In the genomic region with DNA sequence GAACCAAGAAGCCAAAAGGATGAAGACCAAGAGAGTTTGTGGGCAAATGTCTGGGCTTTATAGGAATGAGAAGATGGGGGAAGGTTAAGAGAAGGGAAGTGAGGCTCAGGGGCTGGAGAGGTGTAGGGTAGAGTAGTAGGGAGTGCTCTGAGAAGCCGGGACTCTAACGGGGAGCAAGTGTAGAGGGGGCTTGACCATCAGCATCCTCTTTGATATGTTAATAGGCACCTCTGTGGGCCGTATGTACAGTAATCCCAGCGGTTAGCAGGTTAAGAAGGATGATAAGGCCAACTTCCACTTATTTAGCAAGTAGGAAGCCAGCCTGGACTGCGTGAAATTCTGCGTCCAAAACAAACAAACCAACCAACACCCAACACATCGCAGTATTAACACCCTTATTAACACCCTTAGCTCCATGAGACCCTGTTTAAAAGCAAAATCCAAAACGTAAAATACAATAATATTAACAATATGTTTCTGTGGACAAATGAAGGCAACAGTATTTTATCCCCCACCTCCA, we compare ENCODE assay signal across 8 mouse cellular contexts. TPM values are rescaled to one million over a fixed set of nuclear protein-coding genes. Genes with fewer than 3 reads are reported as not detected.
DNase-seq lines count a peak whose midpoint lies in the region; ATAC-seq lines count a peak whose summit lies in the region.

No protein-coding gene starts in this region.

- H3K9me3 ChIP-seq in lung, embryonic 16.5 days (ENCODE audit: control insufficient read depth, low read length), result no peaks in the 10 kb centered on the region
- no peaks in the 10 kb centered on the region for H3K9me3 ChIP-seq in forebrain, embryonic 11.5 days (ENCODE audit: control insufficient read depth, low read length)
- no peaks in the 10 kb centered on the region for H3K9me3 ChIP-seq in liver, embryonic 11.5 days (ENCODE audit: control insufficient read depth, low read length)
- H3K9me3 ChIP-seq in stomach, embryonic 16.5 days (replicated peaks; ENCODE audit: control insufficient read depth, low read length), result no peaks in the 10 kb centered on the region

- peak overlapping the region; percentile 88 for H3K9ac ChIP-seq in lung, embryonic 16.5 days (ENCODE audit: low read length)
- peak overlapping the region; percentile 68 for H3K9ac ChIP-seq in forebrain, embryonic 11.5 days (ENCODE audit: low read length)
- H3K9ac ChIP-seq in liver, embryonic 11.5 days (ENCODE audit: low read depth, low read length), result peak overlapping the region; percentile 91
- peak overlapping the region; percentile 79 for H3K9ac ChIP-seq in stomach, embryonic 16.5 days (ENCODE audit: low read length)

- intact Hi-C loops in left cerebral cortex, postnatal 25 days (cut with DNase I), result no loop called here

- H3K27ac ChIP-seq in lung, embryonic 16.5 days (ENCODE audit: low read length), result peak overlapping the region; percentile 90
- peak overlapping the region; percentile 67 for H3K27ac ChIP-seq in forebrain, embryonic 11.5 days (ENCODE audit: low read depth, low read length)
- peak overlapping the region; percentile 74 for H3K27ac ChIP-seq in liver, embryonic 11.5 days (ENCODE audit: low read depth, low read length)
- peak overlapping the region; percentile 70 for H3K27ac ChIP-seq in stomach, embryonic 16.5 days (ENCODE audit: low read length)

- H3K4me3 ChIP-seq in lung, embryonic 16.5 days (ENCODE audit: low read length), result peak overlapping the region; percentile 62
- H3K4me3 ChIP-seq in forebrain, embryonic 11.5 days (ENCODE audit: low read depth, low read length), result peak overlapping the region; percentile 25
- peak overlapping the region; percentile 55 for H3K4me3 ChIP-seq in liver, embryonic 11.5 days (ENCODE audit: low read depth, low read length)
- peak overlapping the region; percentile 53 for H3K4me3 ChIP-seq in stomach, embryonic 16.5 days (replicated peaks; ENCODE audit: low read length)

- no peaks in the 10 kb centered on the region for H3K36me3 ChIP-seq in lung, embryonic 16.5 days (ENCODE audit: control insufficient read depth, insufficient read depth, low read length)
- no peaks in the 10 kb centered on the region for H3K36me3 ChIP-seq in forebrain, embryonic 11.5 days (ENCODE audit: control insufficient read depth, insufficient read depth, low read length)
- no peaks in the 10 kb centered on the region for H3K36me3 ChIP-seq in liver, embryonic 11.5 days (ENCODE audit: control insufficient read depth, insufficient read depth, low read length)
- no peaks in the 10 kb centered on the region for H3K36me3 ChIP-seq in stomach, embryonic 16.5 days (ENCODE audit: control insufficient read depth, insufficient read depth, low read length)

- no peak for ATAC-seq in lung, embryonic 16.5 days (ENCODE audit: low read depth)
- no peak for ATAC-seq in forebrain, embryonic 11.5 days (replicated peaks; ENCODE audit: low FRiP score)
- ATAC-seq in liver, embryonic 11.5 days (replicated peaks; ENCODE audit: low FRiP score), result no peak; the same call in 1 of the 2 replicates
- no peak for ATAC-seq in stomach, embryonic 16.5 days (ENCODE audit: insufficient read depth, low FRiP score)

- H3K4me2 ChIP-seq in lung, embryonic 16.5 days (ENCODE audit: low read depth, low read length), result peak overlapping the region; percentile 75
- peak overlapping the region; percentile 59 for H3K4me2 ChIP-seq in forebrain, embryonic 11.5 days (ENCODE audit: low read depth, low read length, severe bottlenecking)
- peak overlapping the region; percentile 91 for H3K4me2 ChIP-seq in liver, embryonic 11.5 days
- peak overlapping the region; percentile 68 for H3K4me2 ChIP-seq in stomach, embryonic 16.5 days (ENCODE audit: low read depth, low read length)

- WGBS in lung, embryonic 16.5 days, result 19% methylated on average over 8 of the region's 8 CpGs
- 7% methylated on average over 8 of the region's 8 CpGs for WGBS in forebrain, embryonic 11.5 days
- WGBS in liver, embryonic 11.5 days, result 17% methylated on average over 8 of the region's 8 CpGs
- WGBS in stomach, embryonic 16.5 days, result 22% methylated on average over 8 of the region's 8 CpGs

- H3K4me1 ChIP-seq in lung, embryonic 16.5 days (replicated peaks; ENCODE audit: control insufficient read depth, insufficient read depth, low read length), result peaks cover 20% of the 10 kb centered on the region
- peaks cover 6% of the 10 kb centered on the region; the same call in 1 of the 2 replicates for H3K4me1 ChIP-seq in forebrain, embryonic 11.5 days (replicated peaks; ENCODE audit: control insufficient read depth, insufficient read depth, low read length)
- H3K4me1 ChIP-seq in liver, embryonic 11.5 days (replicated peaks; ENCODE audit: control insufficient read depth, insufficient read depth, low read length), result peaks cover 13% of the 10 kb centered on the region
- H3K4me1 ChIP-seq in stomach, embryonic 16.5 days (ENCODE audit: control insufficient read depth, insufficient read depth, low read length), result peaks cover 7% of the 10 kb centered on the region

- H3K27me3 ChIP-seq in lung, embryonic 16.5 days (ENCODE audit: control insufficient read depth, insufficient read depth, low read depth, low read length), result no peaks in the 10 kb centered on the region
- no peaks in the 10 kb centered on the region for H3K27me3 ChIP-seq in forebrain, embryonic 11.5 days (ENCODE audit: control insufficient read depth, insufficient read depth, low read length)
- no peaks in the 10 kb centered on the region for H3K27me3 ChIP-seq in liver, embryonic 11.5 days (replicated peaks; ENCODE audit: control insufficient read depth, insufficient read depth, low read length)
- H3K27me3 ChIP-seq in stomach, embryonic 16.5 days (ENCODE audit: control insufficient read depth, insufficient read depth, low read length), result no peaks in the 10 kb centered on the region

- no peak for DNase-seq in lung, postnatal 14 days
- no peak for DNase-seq in forebrain, embryonic 11.5 days (ENCODE audit: low spot score)
- DNase-seq in liver, embryonic 11.5 days (ENCODE audit: low spot score), result no peak
- no peak for DNase-seq in left cerebral cortex, postnatal 25 days (ENCODE audit: low spot score in 2 of 2)
- no peak for DNase-seq in cerebellum, adult 9-11 months
- no peak for DNase-seq in thymus, postnatal 25 days

RNA-seq across cellular contexts. Expression of a gene that starts 0.5 kb away (rescaled TPM):
- 411 and 414 TPM in 2 replicates for polyA plus RNA-seq in lung, embryonic 16.5 days (2015; fragmentation: Nextera tagmentation; extraction: Ambion mirVana)
- polyA plus RNA-seq in forebrain, embryonic 11.5 days (2014; fragmentation: Nextera tagmentation; extraction: Ambion mirVana), result 541 and 559 TPM in 2 replicates
- polyA plus RNA-seq in liver, embryonic 11.5 days (2014; fragmentation: Nextera tagmentation; extraction: Ambion mirVana), result 355 and 398 TPM in 2 replicates
- polyA plus RNA-seq in stomach, embryonic 16.5 days (2015; fragmentation: Nextera tagmentation; extraction: Ambion mirVana), result 334 and 350 TPM in 2 replicates
- 100 to 1,000 TPM; 495 to 577 TPM for total RNA-seq in left cerebral cortex, postnatal 25 days (2021)

RNA-seq across cellular contexts. Expression of a gene that starts 3.9 kb away (rescaled TPM):
- 29.0 and 31.4 TPM in 2 replicates for polyA plus RNA-seq in lung, embryonic 16.5 days (2015; fragmentation: Nextera tagmentation; extraction: Ambion mirVana)
- polyA plus RNA-seq in forebrain, embryonic 11.5 days (2014; fragmentation: Nextera tagmentation; extraction: Ambion mirVana), result 22.0 and 28.7 TPM in 2 replicates
- 9.4 and 10.6 TPM in 2 replicates for polyA plus RNA-seq in liver, embryonic 11.5 days (2014; fragmentation: Nextera tagmentation; extraction: Ambion mirVana)
- polyA plus RNA-seq in stomach, embryonic 16.5 days (2015; fragmentation: Nextera tagmentation; extraction: Ambion mirVana), result 19.4 and 19.8 TPM in 2 replicates
- 10 to 100 TPM; 14.5 to 15.4 TPM for total RNA-seq in left cerebral cortex, postnatal 25 days (2021)

RNA-seq across cellular contexts. Expression of a gene that starts 18.4 kb away (rescaled TPM):
- polyA plus RNA-seq in lung, embryonic 16.5 days (2015; fragmentation: Nextera tagmentation; extraction: Ambion mirVana), result 61.3 and 65.2 TPM in 2 replicates
- polyA plus RNA-seq in forebrain, embryonic 11.5 days (2014; fragmentation: Nextera tagmentation; extraction: Ambion mirVana), result 167 and 174 TPM in 2 replicates
- polyA plus RNA-seq in liver, embryonic 11.5 days (2014; fragmentation: Nextera tagmentation; extraction: Ambion mirVana), result 39.1 and 42.3 TPM in 2 replicates
- 43.3 and 47.0 TPM in 2 replicates for polyA plus RNA-seq in stomach, embryonic 16.5 days (2015; fragmentation: Nextera tagmentation; extraction: Ambion mirVana)
- 100 to 1,000 TPM; 304 to 305 TPM for total RNA-seq in left cerebral cortex, postnatal 25 days (2021)

RNA-seq across cellular contexts. Expression of a gene that starts 39.1 kb away (rescaled TPM):
- 980 and 1,001 TPM in 2 replicates for polyA plus RNA-seq in lung, embryonic 16.5 days (2015; fragmentation: Nextera tagmentation; extraction: Ambion mirVana)
- polyA plus RNA-seq in forebrain, embryonic 11.5 days (2014; fragmentation: Nextera tagmentation; extraction: Ambion mirVana), result 1,038 and 1,041 TPM in 2 replicates
- 744 and 795 TPM in 2 replicates for polyA plus RNA-seq in liver, embryonic 11.5 days (2014; fragmentation: Nextera tagmentation; extraction: Ambion mirVana)
- 906 and 920 TPM in 2 replicates for polyA plus RNA-seq in stomach, embryonic 16.5 days (2015; fragmentation: Nextera tagmentation; extraction: Ambion mirVana)
- total RNA-seq in left cerebral cortex, postnatal 25 days (2021), result 100 to 1,000 TPM; 359 to 371 TPM

RNA-seq across cellular contexts. Expression of a gene that starts 44.2 kb away (rescaled TPM):
- polyA plus RNA-seq in lung, embryonic 16.5 days (2015; fragmentation: Nextera tagmentation; extraction: Ambion mirVana), result 0.25 and 0.83 TPM in 2 replicates
- polyA plus RNA-seq in forebrain, embryonic 11.5 days (2014; fragmentation: Nextera tagmentation; extraction: Ambion mirVana), result 2.2 and 2.6 TPM in 2 replicates
- 0.60 and 0.73 TPM in 2 replicates for polyA plus RNA-seq in liver, embryonic 11.5 days (2014; fragmentation: Nextera tagmentation; extraction: Ambion mirVana)
- polyA plus RNA-seq in stomach, embryonic 16.5 days (2015; fragmentation: Nextera tagmentation; extraction: Ambion mirVana), result 0.45 and 0.67 TPM in 2 replicates
- under 1 TPM; 0.60 to 0.71 TPM for total RNA-seq in left cerebral cortex, postnatal 25 days (2021)
